Mouse (Mus musculus): ENCODE results near the gene Slc9a9.

- TF ChIP-seq TAL1 (IDR thresholded peaks at IDR 0.05; ENCODE audit: low read length) (no peak), GATA1 (IDR thresholded peaks at IDR 0.05; ENCODE audit: low read length) (no peak)
Observed at GRCm38 (mm10) chr9:94705758-94706026, 36.0 kb downstream of the Slc9a9 start.
